ENCODE assay signal across 9 mouse cellular contexts in genomic region chr3:86761095-86762035, GRCm38 (mm10).
DNase-seq lines count a peak whose midpoint lies in the region; ATAC-seq and TF ChIP-seq lines count a peak whose summit lies in the region.
"Had no signal": no experiment of that assay in that cellular context is flagged by ENCODE, and none has a peak within 500 bp of the region (broad histone marks: within the 10 kb centered on the region; RNA-seq: fewer than 3 reads in every experiment).

No protein-coding gene starts in this region.

- no peaks in the 10 kb centered on the region for H3K36me3 ChIP-seq in C2C12 (ENCODE audit: control insufficient read depth, insufficient read depth)
- H3K36me3 ChIP-seq in limb, embryonic 14.5 days (ENCODE audit: control insufficient read depth, insufficient read depth, low read length): no peaks in the 10 kb centered on the region
- no peaks in the 10 kb centered on the region for H3K36me3 ChIP-seq in neural tube, embryonic 13.5 days
- H3K36me3 ChIP-seq: heart, embryonic 15.5 days had no signal

- no peak for TF ChIP-seq POLR2A in limb, embryonic 14.5 days (IDR thresholded peaks at IDR 0.05; ENCODE audit: borderline replicate concordance, extremely low read depth, insufficient read depth, insufficient read length)

- H3K4me1 ChIP-seq in limb, embryonic 14.5 days (ENCODE audit: control insufficient read depth, insufficient read depth, low read length): peaks cover 5% of the 10 kb centered on the region; the same call in 1 of the 2 replicates
- H3K4me1 ChIP-seq in neural tube, embryonic 13.5 days (replicated peaks): peaks cover 25% of the 10 kb centered on the region
- H3K4me1 ChIP-seq: heart, embryonic 15.5 days had no signal

- peak; percentile 38 for TF ChIP-seq CTCF in C2C12 (IDR thresholded peaks at IDR 0.05; ENCODE audit: control insufficient read depth, insufficient read depth, insufficient read length)

- 26% methylated on average over 9 of the region's 9 CpGs for WGBS in limb, embryonic 14.5 days
- WGBS in neural tube, embryonic 13.5 days: 47% methylated on average over 9 of the region's 9 CpGs

- H3K4me3 ChIP-seq in C2C12 (ENCODE audit: insufficient read depth, poor library complexity, severe bottlenecking): no peak overlapping the region
- no peak overlapping the region for H3K4me3 ChIP-seq in limb, embryonic 14.5 days (replicated peaks; ENCODE audit: low read length)
- H3K4me3 ChIP-seq in neural tube, embryonic 13.5 days: no peak overlapping the region
- H3K4me3 ChIP-seq: heart, embryonic 15.5 days had no signal

- H3ac ChIP-seq in C2C12 (ENCODE audit: control insufficient read depth, insufficient read length, low read depth): no peak overlapping the region

- H3K27ac ChIP-seq in limb, embryonic 14.5 days (replicated peaks; ENCODE audit: low read depth, low read length): peak overlapping the region; percentile 35; the same call in 1 of the 2 replicates
- peak overlapping the region; percentile 78 for H3K27ac ChIP-seq in neural tube, embryonic 13.5 days (replicated peaks)
- H3K27ac ChIP-seq: heart, embryonic 15.5 days had no signal

- peak; percentile 90 for DNase-seq in MN1 (ENCODE audit: low spot score)
- peak; percentile 91 to 92 for DNase-seq in cerebellum, postnatal 10 days
- DNase-seq in frontal cortex, adult 2 months (ENCODE audit: extremely low spot score in 1 of 2, low spot score in 1 of 2): peak; percentile 57 to 93
- peak; percentile 79 for DNase-seq in kidney, adult 9 months
- peak; percentile 91 for DNase-seq in limb, embryonic 14.5 days (ENCODE audit: low spot score)

- no peaks in the 10 kb centered on the region for H3K9me3 ChIP-seq in limb, embryonic 14.5 days (ENCODE audit: control insufficient read depth, low read length)
- H3K9me3 ChIP-seq in neural tube, embryonic 13.5 days: no peaks in the 10 kb centered on the region
- H3K9me3 ChIP-seq: heart, embryonic 15.5 days had no signal

- H3K27me3 ChIP-seq in C2C12 (ENCODE audit: control insufficient read depth, insufficient read depth, insufficient read length): no peaks in the 10 kb centered on the region
- no peaks in the 10 kb centered on the region for H3K27me3 ChIP-seq in limb, embryonic 14.5 days (ENCODE audit: control insufficient read depth, insufficient read depth, low read length)
- H3K27me3 ChIP-seq in neural tube, embryonic 13.5 days: no peaks in the 10 kb centered on the region
- H3K27me3 ChIP-seq: heart, embryonic 15.5 days had no signal

- H3K4me2 ChIP-seq in limb, embryonic 14.5 days (replicated peaks; ENCODE audit: low read depth, low read length, severe bottlenecking): 0 out of 2 replicates have a peak overlapping the region, but pooled peaks have one; percentile 4
- H3K4me2 ChIP-seq in neural tube, embryonic 13.5 days: peak overlapping the region; percentile 16; the same call in 1 of the 2 replicates
- H3K4me2 ChIP-seq: heart, embryonic 15.5 days had no signal

- no peak overlapping the region for H3K9ac ChIP-seq in limb, embryonic 14.5 days (ENCODE audit: low read depth, low read length, severe bottlenecking)
- H3K9ac ChIP-seq in neural tube, embryonic 13.5 days: peak overlapping the region; percentile 47; the same call in 1 of the 2 replicates
- H3K9ac ChIP-seq: heart, embryonic 15.5 days had no signal

- peak; percentile 70 for ATAC-seq in limb, embryonic 14.5 days (ENCODE audit: low FRiP score, low read depth)
- peak; percentile 89 for ATAC-seq in neural tube, embryonic 13.5 days (ENCODE audit: low read depth)
- ATAC-seq in erythroid progenitor cell, adult 5-6 weeks (replicated peaks; ENCODE audit: low FRiP score, poor library complexity, severe bottlenecking): no peak

- no peaks in the 10 kb centered on the region for H3K79me2 ChIP-seq in C2C12 (ENCODE audit: control insufficient read depth, insufficient read depth)

- no peaks in the 10 kb centered on the region for H3K79me3 ChIP-seq in C2C12 (ENCODE audit: low read depth)

TF ChIP-seq in C2C12, 6 proteins besides CTCF, POLR2A, EP300 and RAD21:
- TF ChIP-seq MYOG (IDR thresholded peaks at IDR 0.05; ENCODE audit: control insufficient read depth, extremely low read depth, insufficient read length) (no peak), MAX (IDR thresholded peaks at IDR 0.05) (no peak)
